Mouse (Mus musculus) embryonic stem cell, embryonic (primary cell): ENCODE data around the gene Dusp2.

ENCODE experiments used
- CTCF ChIA-PET, 4 experiments: fragments of 300-600 bp in 2 of 4; fragments of 350-600 bp in 2 of 4; sonication (Branson Sonifier 250); formaldehyde crosslinking; loops; one replicate each; lab custom pipeline; 2022; ENCODE audit warnings: inconsistent platforms in 2 of 4; lab: Charles Lee
- POLR2A ChIA-PET, 4 experiments: fragments of 300-600 bp in 2 of 4; fragments of 350-600 bp in 2 of 4; sonication (Branson Sonifier 250); formaldehyde crosslinking; loops; one replicate each; lab custom pipeline; 2022; ENCODE audit warnings: antibody characterized with exemption in 4 of 4, inconsistent platforms in 1 of 4; lab: Charles Lee

Dusp2 gene

GRCm38 (mm10) chr2:127314467-127315154 lies 21.3 kb upstream of the Dusp2 start:
- CTCF ChIA-PET: interaction anchor here in 1 of 4 experiments (1.4 kb wide), 1 partner anchor 22 kb away, joined by 3 read pairs; the partner anchor contains the start of gene Dusp2

GRCm38 (mm10) chr2:127315155-127315470 lies 20.8 kb upstream of the Dusp2 start:
- POLR2A ChIA-PET: interaction anchor here in 1 of 4 experiments (1.7 kb wide), 1 partner anchor 11 kb away, joined by 6 read pairs; no protein-coding TSS in a partner anchor
- CTCF ChIA-PET: no interaction called here

More at GRCm38 (mm10) chr2:127314467-127315154, 21.3 kb upstream of the Dusp2 start:
- POLR2A ChIA-PET: interaction anchor here in 2 of 4 experiments (0.9 to 1.7 kb wide), 5 partner anchors 12 to 270 kb away, joined by 3 to 6 read pairs (median 3); no protein-coding TSS in a partner anchor

GRCm38 (mm10) chr2:127316431-127316830 lies 19.5 kb upstream of the Dusp2 start:
- POLR2A ChIA-PET: interaction anchor here in 1 of 4 experiments (0.5 kb wide), 1 partner anchor 1828 kb away, joined by 3 read pairs; no protein-coding TSS in a partner anchor
- CTCF ChIA-PET: no interaction called here

GRCm38 (mm10) chr2:127318136-127318535 lies 17.8 kb upstream of the Dusp2 start:
- ChIA-PET CTCF (no interaction called here), POLR2A (no interaction called here)

GRCm38 (mm10) chr2:127319071-127319470 lies 16.9 kb upstream of the Dusp2 start:
- ChIA-PET CTCF (interaction anchor here in 2 of 4 experiments (0.7 to 1.2 kb wide), 2 partner anchors 182 kb away, joined by 3 to 4 read pairs; no protein-coding TSS in a partner anchor), POLR2A (interaction anchor here in 1 of 4 experiments (0.7 kb wide), 1 partner anchor 339 kb away, joined by 3 read pairs; no protein-coding TSS in a partner anchor)

GRCm38 (mm10) chr2:127322671-127323285 lies 13.2 kb upstream of the Dusp2 start:
- ChIA-PET CTCF (interaction anchor here in 1 of 4 experiments (1.1 kb wide), 1 partner anchor 19 kb away, joined by 3 read pairs; no protein-coding TSS in a partner anchor), POLR2A (interaction anchor here in 1 of 4 experiments (1.0 kb wide), 1 partner anchor 122 kb away, joined by 3 read pairs; the partner anchor contains the start of gene Fahd2a)

- ChIA-PET CTCF (no interaction called here), POLR2A (interaction anchor here in 1 of 4 experiments (0.7 kb wide), 1 partner anchor 55 kb away, joined by 3 read pairs; no protein-coding TSS in a partner anchor)
Measured at GRCm38 (mm10) chr2:127323667-127324066, 12.3 kb upstream of the Dusp2 start.

- ChIA-PET CTCF (no interaction called here), POLR2A (interaction anchor here in 3 of 4 experiments (0.6 to 1.4 kb wide), 4 partner anchors 12 to 102 kb away, joined by 3 to 12 read pairs (median 4); partner anchors contain the start of gene Dusp2 (in 1 of the 3))
Measured at GRCm38 (mm10) chr2:127324456-127324855, 11.5 kb upstream of the Dusp2 start.

GRCm38 (mm10) chr2:127328090-127328851 lies 7.7 kb upstream of the Dusp2 start:
- ChIA-PET POLR2A (interaction anchor here in 2 of 4 experiments (0.9 to 1.4 kb wide), 2 partner anchors 8 to 14 kb away, joined by 3 read pairs; partner anchors contain the start of gene Dusp2 (in 1 of the 2)), CTCF (interaction anchor here in 1 of 4 experiments (1.5 to 1.6 kb wide), 2 partner anchors 13 to 15 kb away, joined by 4 to 8 read pairs; no protein-coding TSS in a partner anchor)

GRCm38 (mm10) chr2:127332807-127333570 lies 3.0 kb upstream of the Dusp2 start:
- CTCF ChIA-PET: no interaction called here
- POLR2A ChIA-PET: interaction anchor here in 2 of 4 experiments (0.5 to 1.1 kb wide), 3 partner anchors 26 to 27 kb away, joined by 3 to 5 read pairs (median 4); no protein-coding TSS in a partner anchor

GRCm38 (mm10) chr2:127333945-127334603 lies 1.9 kb upstream of the Dusp2 start:
- ChIA-PET CTCF (interaction anchor here in 2 of 4 experiments (1.1 to 1.3 kb wide), 2 partner anchors 25 to 27 kb away, joined by 3 read pairs; no protein-coding TSS in a partner anchor), POLR2A (interaction anchor here in 2 of 4 experiments (0.6 to 2.7 kb wide), 3 partner anchors 29 to 247 kb away, joined by 3 to 9 read pairs (median 3); partner anchors contain the start of genes Adra2b (in 1 of the 2) and Stard7 (in 1 of the 2))

- POLR2A ChIA-PET: interaction anchor here in 2 of 4 experiments (1.1 to 2.7 kb wide), 4 partner anchors 28 to 152 kb away, joined by 3 to 9 read pairs (median 4); partner anchors contain the start of genes Adra2b (in 1 of the 2), Ciao1 (in 1 of the 2), Stard7 (in 1 of the 2) and Tmem127 (in 1 of the 2)
- CTCF ChIA-PET: interaction anchor here in 3 of 4 experiments (0.5 to 1.3 kb wide), 3 partner anchors 26 to 131 kb away, joined by 3 to 6 read pairs (median 3); no protein-coding TSS in a partner anchor
Measured at GRCm38 (mm10) chr2:127335078-127335541, 849 bp upstream of the Dusp2 start.

GRCm38 (mm10) chr2:127336497-127336832 lies 506 bp downstream of the Dusp2 start:
- ChIA-PET CTCF (interaction anchor here in 3 of 4 experiments (0.9 to 2.5 kb wide), 6 partner anchors 9 to 29 kb away, joined by 3 to 8 read pairs (median 3); partner anchors contain the start of gene Adra2b (in 2 of the 3)), POLR2A (interaction anchor here in 2 of 4 experiments (0.7 to 2.7 kb wide), 19 partner anchors 9 to 393 kb away, joined by 3 to 9 read pairs (median 4); partner anchors contain the start of genes Ciao1 (in 2 of the 2), Tmem127 (in 2 of the 2), Adra2b (in 1 of the 2) and Gpat2 (in 1 of the 2))

GRCm38 (mm10) chr2:127336885-127337284 lies 926 bp downstream of the Dusp2 start:
- ChIA-PET CTCF (interaction anchor here in 3 of 4 experiments (0.9 to 2.5 kb wide), 8 partner anchors 9 to 39 kb away, joined by 3 to 8 read pairs (median 3); partner anchors contain the start of gene Adra2b (in 3 of the 3)), POLR2A (interaction anchor here in 3 of 4 experiments (0.9 to 2.7 kb wide), 16 partner anchors 9 to 392 kb away, joined by 3 to 9 read pairs (median 4); partner anchors contain the start of genes Adra2b (in 2 of the 3), Ciao1 (in 1 of the 3), Gpat2 (in 1 of the 3) and Mrps5 (in 1 of the 3))

- ChIA-PET POLR2A (interaction anchor here in 3 of 4 experiments (0.9 to 1.9 kb wide), 8 partner anchors 9 to 250 kb away, joined by 3 to 5 read pairs (median 4); partner anchors contain the start of genes Adra2b (in 2 of the 3), Gpat2 (in 1 of the 3), Mrps5 (in 1 of the 3) and Zfp661 (in 1 of the 3)), CTCF (interaction anchor here in 2 of 4 experiments (0.6 to 2.5 kb wide), 6 partner anchors 9 to 170 kb away, joined by 3 to 8 read pairs (median 4); partner anchors contain the start of gene Adra2b (in 2 of the 2))
Measured at GRCm38 (mm10) chr2:127337531-127337930, 1.6 kb downstream of the Dusp2 start.
